Mouse (Mus musculus) brown adipose tissue, adult 24 weeks (tissue): ENCODE measurements at regions not wholly inside any gene's neighbourhood (a gene's known extent, or its start where the extent isn't known, plus 50 kb on each side); places are given as distances from the start of the nearest gene placed in this dataset.

Source experiments
- H3K27ac ChIP-seq: fragments of 200-500 bp; replicated peaks from 2 replicates; pipeline ENCODE4 v1.5.1; 2012; ENCODE audit warnings: low read depth, mild to moderate bottlenecking, low read length
- H3K4me1 ChIP-seq: fragments of 200-500 bp; 2 replicates; pipeline ENCODE4 v1.6.1; 2012; ENCODE audit warnings: low read length, mixed read lengths; ENCODE audit not compliant: control insufficient read depth, insufficient read depth, insufficient read length
- H3K4me3 ChIP-seq: fragments of 200-500 bp; 2 replicates; pipeline ENCODE4 v1.5.1; 2012; ENCODE audit warnings: low read depth, mild to moderate bottlenecking, low read length, moderate library complexity; ENCODE audit not compliant: insufficient read depth

- H3K4me1 ChIP-seq: no peaks in the 10 kb centered on the region
- H3K27ac ChIP-seq: peak overlapping the region; percentile 54
- no peak overlapping the region for H3K4me3 ChIP-seq
Measured at GRCm38 (mm10) chr19:56169998-56170274, 117.0 kb upstream of the Habp2 start.

GRCm38 (mm10) chr19:56172454-56172853 is 114.5 kb upstream of the Habp2 start:
- H3K4me1 ChIP-seq: no peaks in the 10 kb centered on the region
- no peak overlapping the region for H3K27ac ChIP-seq
- no peak overlapping the region for H3K4me3 ChIP-seq

GRCm38 (mm10) chr19:56176059-56176458 is 110.9 kb upstream of the Habp2 start:
- Histone ChIP-seq H3K4me1 (no peaks in the 10 kb centered on the region), H3K4me3 (no peak overlapping the region), H3K27ac (0 out of 2 replicates have a peak overlapping the region, but pooled peaks have one; percentile 1)

GRCm38 (mm10) chr19:56177231-56177745 is 109.6 kb upstream of the Habp2 start:
- no peak overlapping the region for H3K4me3 ChIP-seq
- H3K27ac ChIP-seq: 0 out of 2 replicates have a peak overlapping the region, but pooled peaks have one; percentile 28
- H3K4me1 ChIP-seq: no peaks in the 10 kb centered on the region

GRCm38 (mm10) chr19:56185756-56186155 is 101.2 kb upstream of the Habp2 start:
- Histone ChIP-seq H3K4me1 (no peaks in the 10 kb centered on the region), H3K27ac (no peak overlapping the region; the same call in 1 of the 2 replicates), H3K4me3 (no peak overlapping the region)

- Histone ChIP-seq H3K27ac (no peak overlapping the region), H3K4me1 (no peaks in the 10 kb centered on the region)
Measured at GRCm38 (mm10) chr19:56189185-56189584, 97.8 kb upstream of the Habp2 start.

GRCm38 (mm10) chr19:56190222-56190621 is 96.7 kb upstream of the Habp2 start:
- no peak overlapping the region for H3K4me3 ChIP-seq
- H3K4me1 ChIP-seq: no peaks in the 10 kb centered on the region
- H3K27ac ChIP-seq: no peak overlapping the region

More at GRCm38 (mm10) chr19:56189185-56189584, 97.8 kb upstream of the Habp2 start:
- no peak overlapping the region for H3K4me3 ChIP-seq

GRCm38 (mm10) chr19:56198474-56199236 is 88.3 kb upstream of the Habp2 start:
- H3K4me3 ChIP-seq: no peak overlapping the region
- no peak overlapping the region for H3K27ac ChIP-seq
- no peaks in the 10 kb centered on the region for H3K4me1 ChIP-seq

GRCm38 (mm10) chr19:56199401-56200150 is 87.4 kb upstream of the Habp2 start:
- Histone ChIP-seq H3K4me3 (no peak overlapping the region), H3K27ac (no peak overlapping the region), H3K4me1 (no peaks in the 10 kb centered on the region)

- Histone ChIP-seq H3K4me3 (no peak overlapping the region), H3K4me1 (no peaks in the 10 kb centered on the region), H3K27ac (peak overlapping the region; percentile 45)
Measured at GRCm38 (mm10) chr19:56201007-56201682, 85.8 kb upstream of the Habp2 start.

GRCm38 (mm10) chr19:56201738-56202480 is 85.0 kb upstream of the Habp2 start:
- peak overlapping the region; percentile 45 for H3K27ac ChIP-seq
- H3K4me3 ChIP-seq: no peak overlapping the region
- no peaks in the 10 kb centered on the region for H3K4me1 ChIP-seq

- Histone ChIP-seq H3K27ac (peak overlapping the region; percentile 35; the same call in 1 of the 2 replicates), H3K4me3 (no peak overlapping the region), H3K4me1 (no peaks in the 10 kb centered on the region)
Measured at GRCm38 (mm10) chr19:56202481-56203130, 84.3 kb upstream of the Habp2 start.

GRCm38 (mm10) chr19:56218536-56218935 is 68.4 kb upstream of the Habp2 start:
- no peak overlapping the region for H3K27ac ChIP-seq
- H3K4me1 ChIP-seq: no peaks in the 10 kb centered on the region; the same call in 1 of the 2 replicates

GRCm38 (mm10) chr19:56220724-56221407 is 66.1 kb upstream of the Habp2 start:
- Histone ChIP-seq H3K4me1 (no peaks in the 10 kb centered on the region; the same call in 1 of the 2 replicates), H3K27ac (no peak overlapping the region), H3K4me3 (no peak overlapping the region)

More at GRCm38 (mm10) chr19:56218536-56218935, 68.4 kb upstream of the Habp2 start:
- no peak overlapping the region for H3K4me3 ChIP-seq
